Mouse (Mus musculus) heart, adult 2 months (tissue): ENCODE data around the gene Htr6.

Experiments
- CTCF ChIP-seq: fragments of 200-600 bp; IDR thresholded peaks from 2 replicates; pipeline ENCODE4 v1.8.1; 2022; ENCODE audit warnings: antibody characterized with exemption, mild to moderate bottlenecking, moderate library complexity
- EP300 ChIP-seq: fragments of 200-500 bp; IDR thresholded peaks from 2 replicates; pipeline ENCODE4 v1.6.1; 2011; ENCODE audit warnings: low read depth, low read length, control low read depth; ENCODE audit not compliant: insufficient read depth
- POLR2A ChIP-seq: fragments of 200-500 bp; IDR thresholded peaks from 2 replicates; pipeline ENCODE4 v1.6.1; 2011; ENCODE audit warnings: mild to moderate bottlenecking, low read depth, low read length, control low read depth; ENCODE audit not compliant: insufficient read depth

- TF ChIP-seq CTCF (no peak), EP300 (no peak), POLR2A (no peak)
Observed at GRCm38 (mm10) chr4:139032521-139032920, 42.8 kb downstream of the Htr6 start.
